Mouse (Mus musculus) MEL (cell line): ENCODE results near the gene U2af1l4. TPM values are rescaled to one million over a fixed set of nuclear protein-coding genes. Genes with fewer than 3 reads are reported as not detected.
A peak's percentile ranks its signal among the peaks of the same experiment; 100 is the strongest.

Experiments
- DNase-seq: peaks from one replicate; pipeline ENCODE4 v3.0.0; 2011; ENCODE audit warnings: low read depth, low spot score
- H3K27ac ChIP-seq: 2 replicates; pipeline ENCODE4 v1.5.1; 2012; ENCODE audit warnings: low read depth, mild to moderate bottlenecking, control low read depth, low read length, moderate library complexity; ENCODE audit not compliant: control insufficient read depth
- H3K27me3 ChIP-seq, 2 experiments: fragments of 150-350 bp in 1 of 2; sonication (generic) in 1 of 2; 2 replicates each; pipeline ENCODE4 v1.6.1; 2012; ENCODE audit warnings: low read length in 2 of 2, mild to moderate bottlenecking in 2 of 2, improper control_type of control experiment in 1 of 2, moderate library complexity in 1 of 2; ENCODE audit not compliant: insufficient read depth in 2 of 2, control insufficient read depth in 1 of 2
- H3K36me3 ChIP-seq, 2 experiments: 2 replicates each; pipeline ENCODE4 v1.6.1; 2012 to 2014; ENCODE audit warnings: low read length in 2 of 2, improper control_type of control experiment in 1 of 2, inconsistent platforms in 1 of 2, mild to moderate bottlenecking in 1 of 2; ENCODE audit not compliant: insufficient read depth in 2 of 2, control insufficient read depth in 1 of 2
- H3K4me1 ChIP-seq, 2 experiments: fragments of 150-350 bp in 1 of 2; sonication (generic) in 1 of 2; 2 replicates each; pipeline ENCODE4 v1.6.1; 2012; ENCODE audit warnings: low read length in 2 of 2, improper control_type of control experiment in 1 of 2, mild to moderate bottlenecking in 1 of 2; ENCODE audit not compliant: insufficient read depth in 2 of 2, control insufficient read depth in 1 of 2
- H3K4me3 ChIP-seq, 2 experiments: fragments of 150-350 bp in 1 of 2; sonication (generic) in 1 of 2; 2 replicates each; pipeline ENCODE4 v1.5.1; 2012; ENCODE audit warnings: low read depth in 2 of 2, low read length in 2 of 2, mild to moderate bottlenecking in 2 of 2, moderate library complexity in 2 of 2, control low read depth in 1 of 2, improper control_type of control experiment in 1 of 2; ENCODE audit not compliant: control insufficient read depth in 1 of 2, insufficient read depth in 1 of 2
- H3K79me2 ChIP-seq: 2 replicates; pipeline ENCODE4 v1.6.1; 2012; ENCODE audit warnings: mild to moderate bottlenecking, low read length, moderate library complexity; ENCODE audit not compliant: control insufficient read depth, poor library complexity, insufficient read depth
- H3K9ac ChIP-seq: 2 replicates; pipeline ENCODE4 v1.6.1; 2012; ENCODE audit warnings: low read depth, mild to moderate bottlenecking, control low read depth, low read length, moderate library complexity; ENCODE audit not compliant: control insufficient read depth, poor library complexity, severe bottlenecking
- H3K9me3 ChIP-seq: fragments of 150-350 bp; sonication (generic); replicated peaks from 2 replicates; pipeline ENCODE4 v1.6.1; 2012; ENCODE audit warnings: mild to moderate bottlenecking, low read length, improper control_type of control experiment, moderate library complexity; ENCODE audit not compliant: insufficient read depth
- BHLHE40 ChIP-seq: IDR thresholded peaks from 2 replicates; pipeline ENCODE4 v1.6.1; 2012; ENCODE audit warnings: low read depth, mild to moderate bottlenecking, inconsistent platforms, low read length, improper control_type of control experiment, borderline replicate concordance
- CHD1 ChIP-seq: IDR thresholded peaks from 2 replicates; pipeline ENCODE4 v1.6.1; 2012; ENCODE audit warnings: low read depth, mild to moderate bottlenecking, inconsistent platforms, low read length, improper control_type of control experiment
- CTCF ChIP-seq, 3 experiments: IDR thresholded peaks in 2 of 3; conservative IDR thresholded peaks in 1 of 3; 2 replicates each; pipeline ENCODE4 v1.5.1; 2011 to 2012; ENCODE audit warnings: low read length in 3 of 3, low read depth in 2 of 3, mild to moderate bottlenecking in 2 of 3, improper control_type of control experiment in 1 of 3, inconsistent platforms in 1 of 3, mixed read lengths in 1 of 3, moderate library complexity in 1 of 3; ENCODE audit not compliant: control insufficient read depth in 1 of 3, insufficient read depth in 1 of 3, poor library complexity in 1 of 3, severe bottlenecking in 1 of 3
- E2F4 ChIP-seq: IDR thresholded peaks from 2 replicates; pipeline ENCODE4 v1.6.1; 2011; ENCODE audit warnings: low read depth, low read length, improper control_type of control experiment, borderline replicate concordance
- ELF1 ChIP-seq: IDR thresholded peaks from 2 replicates; pipeline ENCODE4 v1.6.1; 2014; ENCODE audit warnings: low read depth, mild to moderate bottlenecking, inconsistent platforms, low read length, improper control_type of control experiment, moderate library complexity
- EP300 ChIP-seq, 2 experiments: IDR thresholded peaks; 2 replicates each; pipeline ENCODE4 v1.6.1; 2011; ENCODE audit warnings: improper control_type of control experiment in 2 of 2, low read length in 2 of 2, low read depth in 1 of 2, mild to moderate bottlenecking in 1 of 2
- ETS1 ChIP-seq: IDR thresholded peaks from 2 replicates; pipeline ENCODE4 v1.6.1; 2012; ENCODE audit warnings: low read depth, mild to moderate bottlenecking, inconsistent platforms, low read length, improper control_type of control experiment, moderate library complexity
- GABPA ChIP-seq: IDR thresholded peaks from 2 replicates; pipeline ENCODE4 v1.6.1; 2012; ENCODE audit warnings: low read depth, mild to moderate bottlenecking, inconsistent platforms, low read length, improper control_type of control experiment, moderate library complexity
- GATA1 ChIP-seq: IDR thresholded peaks from 2 replicates; pipeline ENCODE4 v1.6.1; 2011; ENCODE audit warnings: low read depth, low read length, improper control_type of control experiment
- HCFC1 ChIP-seq: IDR thresholded peaks from 2 replicates; pipeline ENCODE4 v1.6.1; 2012; ENCODE audit warnings: low read depth, mild to moderate bottlenecking, inconsistent platforms, low read length, improper control_type of control experiment, moderate library complexity
- JUND ChIP-seq: IDR thresholded peaks from 2 replicates; pipeline ENCODE4 v1.6.1; 2011; ENCODE audit warnings: low read depth, mild to moderate bottlenecking, improper control_type of control experiment, low read length
- KAT2A ChIP-seq: conservative IDR thresholded peaks from 2 replicates; pipeline ENCODE4 v1.6.1; 2012; ENCODE audit warnings: low read depth, low read length, improper control_type of control experiment, inconsistent platforms
- MAFK ChIP-seq: IDR thresholded peaks from 2 replicates; pipeline ENCODE4 v1.6.1; 2011; ENCODE audit warnings: low read depth, mild to moderate bottlenecking, low read length, improper control_type of control experiment, borderline replicate concordance
- MAX ChIP-seq: IDR thresholded peaks from 2 replicates; pipeline ENCODE4 v1.6.1; 2011; ENCODE audit warnings: low read length, improper control_type of control experiment
- MEF2A ChIP-seq: IDR thresholded peaks from 2 replicates; pipeline ENCODE4 v1.6.1; 2014; ENCODE audit warnings: low read depth, mild to moderate bottlenecking, inconsistent platforms, low read length, improper control_type of control experiment; ENCODE audit not compliant: poor library complexity, insufficient replicate concordance, severe bottlenecking; ENCODE audit errors: extremely low read depth
- MXI1 ChIP-seq: IDR thresholded peaks from 2 replicates; pipeline ENCODE4 v1.6.1; 2011; ENCODE audit warnings: mild to moderate bottlenecking, low read depth, low read length, improper control_type of control experiment
- MYB ChIP-seq: IDR thresholded peaks from 2 replicates; pipeline ENCODE4 v1.6.1; 2011; ENCODE audit warnings: mild to moderate bottlenecking, low read depth, low read length, improper control_type of control experiment
- MYC ChIP-seq: IDR thresholded peaks from 2 replicates; pipeline ENCODE4 v1.6.1; 2011; ENCODE audit warnings: low read depth, mild to moderate bottlenecking, low read length, improper control_type of control experiment, moderate library complexity
- NELFE ChIP-seq: IDR thresholded peaks from 2 replicates; pipeline ENCODE4 v1.6.1; 2011; ENCODE audit warnings: low read depth, low read length, improper control_type of control experiment
- NRF1 ChIP-seq: IDR thresholded peaks from 2 replicates; pipeline ENCODE4 v1.6.1; 2014; ENCODE audit warnings: low read depth, mild to moderate bottlenecking, inconsistent platforms, low read length, improper control_type of control experiment, moderate library complexity; ENCODE audit not compliant: poor library complexity, insufficient read depth, severe bottlenecking
- POLR2A ChIP-seq, 2 experiments: IDR thresholded peaks; 2 replicates each; pipeline ENCODE4 v1.6.1; 2011 to 2012; ENCODE audit warnings: low read length in 2 of 2, mild to moderate bottlenecking in 2 of 2, control low read depth in 1 of 2, improper control_type of control experiment in 1 of 2, low read depth in 1 of 2, moderate library complexity in 1 of 2; ENCODE audit not compliant: control insufficient read depth in 1 of 2, insufficient read depth in 1 of 2, poor library complexity in 1 of 2
- POLR2AphosphoS2 ChIP-seq: IDR thresholded peaks from 2 replicates; pipeline ENCODE4 v1.6.1; 2011; ENCODE audit warnings: low read length, improper control_type of control experiment
- POLR2AphosphoS5 ChIP-seq: IDR thresholded peaks from 2 replicates; pipeline ENCODE4 v1.6.1; 2012; ENCODE audit warnings: low read depth, borderline replicate concordance, mild to moderate bottlenecking, inconsistent platforms, low read length, moderate library complexity, mixed read lengths
- RAD21 ChIP-seq: IDR thresholded peaks from 2 replicates; pipeline ENCODE4 v1.6.1; 2011; ENCODE audit warnings: mild to moderate bottlenecking, low read depth, low read length, improper control_type of control experiment
- RCOR1 ChIP-seq: IDR thresholded peaks from 2 replicates; pipeline ENCODE4 v1.6.1; 2012; ENCODE audit warnings: low read depth, mild to moderate bottlenecking, inconsistent platforms, low read length, improper control_type of control experiment
- SIN3A ChIP-seq: IDR thresholded peaks from 2 replicates; pipeline ENCODE4 v1.6.1; 2012; ENCODE audit warnings: low read length, improper control_type of control experiment, inconsistent platforms
- SMC3 ChIP-seq: IDR thresholded peaks from 2 replicates; pipeline ENCODE4 v1.6.1; 2011; ENCODE audit warnings: low read depth, low read length, improper control_type of control experiment
- TAL1 ChIP-seq: IDR thresholded peaks from 2 replicates; pipeline ENCODE4 v1.6.1; 2012; ENCODE audit warnings: mild to moderate bottlenecking, inconsistent platforms, low read length, moderate library complexity, mixed read lengths
- TBP ChIP-seq: IDR thresholded peaks from 2 replicates; pipeline ENCODE4 v1.8.0; 2011; ENCODE audit warnings: low read depth, low read length, improper control_type of control experiment
- TCF12 ChIP-seq: IDR thresholded peaks from 2 replicates; pipeline ENCODE4 v1.6.1; 2014; ENCODE audit warnings: low read depth, mild to moderate bottlenecking, inconsistent platforms, low read length, improper control_type of control experiment, moderate library complexity
- UBTF ChIP-seq: IDR thresholded peaks from 2 replicates; pipeline ENCODE4 v1.6.1; 2012; ENCODE audit warnings: low read depth, mild to moderate bottlenecking, inconsistent platforms, low read length, improper control_type of control experiment, moderate library complexity, borderline replicate concordance; ENCODE audit not compliant: insufficient read depth
- USF2 ChIP-seq, 2 experiments: IDR thresholded peaks; 2 replicates each; pipeline ENCODE4 v1.6.1; 2011 to 2012; ENCODE audit warnings: improper control_type of control experiment in 2 of 2, low read length in 2 of 2, borderline replicate concordance in 1 of 2, inconsistent platforms in 1 of 2, low read depth in 1 of 2, mild to moderate bottlenecking in 1 of 2; ENCODE audit not compliant: insufficient read depth in 1 of 2
- ZC3H11A ChIP-seq: IDR thresholded peaks from 2 replicates; pipeline ENCODE4 v1.6.1; 2012; ENCODE audit warnings: low read depth, mild to moderate bottlenecking, inconsistent platforms, low read length, improper control_type of control experiment
- ZKSCAN1 ChIP-seq: IDR thresholded peaks from 2 replicates; pipeline ENCODE4 v1.6.1; 2012; ENCODE audit warnings: low read depth, mild to moderate bottlenecking, inconsistent platforms, low read length, improper control_type of control experiment, moderate library complexity
- ZMIZ1 ChIP-seq: IDR thresholded peaks from 2 replicates; pipeline ENCODE4 v1.6.1; 2012; ENCODE audit warnings: low read depth, mild to moderate bottlenecking, inconsistent platforms, low read length, improper control_type of control experiment, moderate library complexity
- polyA plus RNA-seq, 2 experiments: library from polyadenylated mRNA; stranded (reverse) in 1 of 2; unstranded in 1 of 2; fragments of >175 nt in 1 of 2; fragments of >200 nt in 1 of 2; gene quantifications; 2 replicates each; pipeline versions ENCODE4 v1.2.1 to v1.2.4; 2012; ENCODE audit warnings: low replicate concordance in 2 of 2, low read depth in 1 of 2; ENCODE audit not compliant: insufficient read length in 2 of 2, insufficient read depth in 1 of 2, missing spikeins in 1 of 2
- total RNA-seq: library from RNA; depleted of rRNA; stranded (reverse); fragments of 300-350 nt; gene quantifications from 2 replicates; pipeline ENCODE4 v1.2.3, GENCODE M21; 2012; rRNA removed

Gene U2af1l4
- total RNA-seq (67.2 and 74.2 TPM in 2 replicates), polyA plus RNA-seq (10 to 100 TPM in 1 of 2 experiments, not detected in 1; 72.5 TPM)

DNA sequence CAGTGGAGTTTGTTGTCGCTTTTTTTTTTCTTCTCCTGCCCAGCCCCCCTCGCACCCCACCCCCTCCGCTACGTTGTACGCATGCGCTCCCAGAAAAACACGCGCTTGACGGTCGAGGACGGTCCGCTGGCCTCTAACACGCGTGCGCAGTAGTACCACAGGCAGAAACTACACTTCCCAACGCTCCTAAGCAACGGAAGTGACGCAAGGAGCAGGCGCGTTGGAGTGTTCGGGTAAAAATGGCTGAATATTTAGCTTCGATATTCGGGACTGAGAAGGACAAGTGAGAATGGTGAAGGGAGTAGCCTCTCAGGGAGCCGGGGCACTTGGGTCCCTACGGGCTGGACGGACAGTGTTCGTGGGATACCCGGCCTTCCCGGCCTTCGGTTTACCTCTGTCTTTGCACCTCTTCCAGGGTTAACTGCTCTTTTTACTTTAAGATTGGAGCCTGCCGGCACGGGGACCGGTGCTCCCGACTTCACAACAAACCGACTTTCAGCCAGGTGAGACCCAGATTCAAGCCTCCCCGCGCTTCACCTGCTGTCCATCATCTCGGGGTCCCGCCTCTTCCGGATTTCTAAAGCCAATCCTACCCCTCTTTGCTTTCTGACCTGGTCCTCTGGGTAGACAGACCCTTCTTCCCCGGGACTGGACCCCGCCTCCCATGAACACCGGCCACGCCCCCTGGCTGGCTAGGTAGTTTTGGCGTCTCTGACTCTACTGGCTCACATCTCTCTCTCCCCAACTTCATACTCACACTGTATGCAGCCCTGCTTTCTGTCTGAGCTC, at the start of gene U2af1l4, which contains the start of the genes Gm49396 and Psenen:
TSS of gene U2af1l4 (plus strand) at position 185 of the 789 bp plus-strand sequence.
TSS of gene Gm49396 (plus strand) at position 228 of the 789 bp plus-strand sequence.
TSS of gene Psenen (minus strand) at position 511 of the 789 bp plus-strand sequence.
- no peaks in the 10 kb centered on the region for H3K9me3 ChIP-seq
- H3K9ac ChIP-seq: peak within 1 kb of the TSS; percentile 94
- H3K4me1 ChIP-seq: peaks cover 2 to 15% of the 10 kb centered on the region in 2 experiments; a peak in 2 of 4 replicates
- no peaks in the 10 kb centered on the region for H3K27me3 ChIP-seq
- peaks cover 0 to 8% of the 10 kb centered on the region in 2 experiments; a peak in 2 of 4 replicates for H3K36me3 ChIP-seq
- peak within 1 kb of the TSS; percentile 82 to 84 for H3K4me3 ChIP-seq
- peaks cover 17% of the 10 kb centered on the region for H3K79me2 ChIP-seq
- H3K27ac ChIP-seq: peak within 1 kb of the TSS; percentile 89
- DNase-seq: peak; percentile 98
- no peak for TF ChIP-seq JUND
- peak; percentile 76 for TF ChIP-seq SIN3A
- TF ChIP-seq MEF2A: no peak
- peak; percentile 56 for TF ChIP-seq NELFE
- no peak for TF ChIP-seq ZMIZ1
- TF ChIP-seq UBTF: no peak
- TF ChIP-seq USF2 (IDR thresholded peaks at IDR 0.05; ENCODE audit: borderline replicate concordance in 1 of 2, insufficient read depth in 1 of 2, low read depth in 1 of 2, low read length in 2 of 2): no peak
- no peak for TF ChIP-seq RCOR1
- TF ChIP-seq TCF12: peak; percentile 57
- no peak for TF ChIP-seq GATA1
- TF ChIP-seq GABPA: no peak
- TF ChIP-seq ELF1: peak; percentile 70
- no peak for TF ChIP-seq MYB
- no peak for TF ChIP-seq ZC3H11A
- TF ChIP-seq ZKSCAN1: no peak
- TF ChIP-seq MXI1: peak; percentile 37; the same call in 1 of the 2 replicates
- peak in 1 of 2 experiments; percentile 50; a peak in 3 of 4 replicates for TF ChIP-seq POLR2A (IDR thresholded peaks at IDR 0.05; ENCODE audit: control insufficient read depth in 1 of 2, insufficient read depth in 1 of 2, low read depth in 1 of 2, low read length in 2 of 2, poor library complexity in 1 of 2)
- TF ChIP-seq HCFC1: peak; percentile 97
- 0 out of 4 replicates have a peak, but pooled peaks of 1 of the 2 experiments have one; percentile 33 for TF ChIP-seq EP300 (IDR thresholded peaks at IDR 0.05; ENCODE audit: low read depth in 1 of 2, low read length in 2 of 2)
- TF ChIP-seq MAFK: no peak
- peak; percentile 97 for TF ChIP-seq CHD1
- TF ChIP-seq TBP: no peak
- no peak for TF ChIP-seq E2F4
- TF ChIP-seq BHLHE40: no peak
- TF ChIP-seq NRF1: peak; percentile 86
- no peak for TF ChIP-seq TAL1
- no peak for TF ChIP-seq POLR2AphosphoS5
- TF ChIP-seq KAT2A: peak; percentile 96
- TF ChIP-seq RAD21: no peak
- no peak for TF ChIP-seq CTCF (IDR thresholded peaks at IDR 0.05 in 2 of 3, conservative IDR thresholded peaks at IDR 0.05 in 1 of 3; ENCODE audit: control insufficient read depth in 1 of 3, insufficient read depth in 1 of 3, low read depth in 2 of 3, low read length in 3 of 3, poor library complexity in 1 of 3, severe bottlenecking in 1 of 3)
- 0 out of 2 replicates have a peak, but pooled peaks have one; percentile 30 for TF ChIP-seq ETS1
- TF ChIP-seq SMC3: no peak
- TF ChIP-seq POLR2AphosphoS2: no peak
- TF ChIP-seq MYC: peak; percentile 76
- peak; percentile 92 for TF ChIP-seq MAX
